Mouse (Mus musculus): ENCODE data around the gene Gm21973.

Gene Gm21973

DNA sequence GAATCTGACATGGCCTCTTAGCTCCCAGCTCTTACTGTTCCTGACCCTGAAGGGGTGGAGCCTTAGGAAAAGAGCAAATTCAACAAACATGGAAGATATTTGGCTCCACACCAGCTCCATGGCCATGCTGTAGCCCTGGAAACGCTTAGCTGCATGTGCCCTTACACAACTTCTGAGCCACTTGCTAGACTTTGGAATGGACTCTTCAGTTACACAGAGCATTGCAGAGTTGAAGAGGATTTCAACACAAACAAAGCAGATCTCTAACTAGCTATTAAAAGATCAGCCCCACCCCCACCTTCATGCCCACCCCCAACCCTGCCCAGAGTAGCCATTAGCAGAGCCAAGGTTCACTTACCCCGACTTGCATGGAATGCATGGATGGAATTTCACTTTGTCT is 74.6 kb downstream of the Gm21973 start:
- DNase-seq (ENCODE audit: low read depth in 2 of 2, low spot score in 2 of 2), result no peak

- no peak for DNase-seq (ENCODE audit: low read depth in 2 of 2, low spot score in 2 of 2)
Observed at GRCm38 (mm10) chr15:10400415-10400814, 75.2 kb downstream of the Gm21973 start.

DNA sequence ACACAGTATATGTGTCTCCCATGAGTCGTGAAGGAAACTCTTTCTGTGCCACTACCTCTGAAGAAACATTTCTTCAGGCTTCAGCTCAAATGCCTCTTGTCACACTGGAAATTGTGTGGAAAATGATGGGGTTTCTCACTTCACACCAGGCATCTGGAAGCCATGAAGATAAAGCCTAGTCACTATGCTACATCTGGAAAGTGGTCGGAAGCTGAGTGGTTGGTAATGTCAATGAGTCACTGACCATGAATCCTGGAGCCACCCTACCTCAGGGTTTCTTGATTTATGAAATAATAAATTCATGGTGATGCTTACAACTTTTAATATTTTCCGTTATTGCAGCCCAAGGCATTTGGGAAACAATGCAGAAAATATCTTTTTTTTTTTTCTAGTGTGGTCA is 84.7 kb downstream of the Gm21973 start:
- no peak for DNase-seq (ENCODE audit: low read depth in 2 of 2, low spot score in 2 of 2)

DNA sequence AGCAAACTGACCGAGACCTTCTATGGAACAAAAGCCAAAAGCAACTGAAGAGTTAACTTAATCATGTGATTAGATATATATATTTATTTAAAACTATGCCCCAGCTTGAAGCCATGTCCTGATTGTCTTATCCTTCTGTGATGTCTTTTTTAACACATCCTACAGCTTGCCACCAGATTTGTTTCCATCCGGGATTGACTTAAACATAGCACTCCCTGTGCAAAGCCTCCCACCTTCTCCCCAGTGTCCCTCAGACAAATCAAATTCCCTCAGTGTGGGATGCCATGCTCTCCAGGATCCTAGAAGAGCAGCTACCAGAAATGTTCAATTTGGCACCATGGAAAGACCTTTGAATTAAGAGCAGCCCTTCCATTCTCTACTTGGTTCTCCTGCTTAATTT is 85.7 kb downstream of the Gm21973 start:
- no peak for DNase-seq (ENCODE audit: low read depth in 2 of 2, low spot score in 2 of 2)

- no peak for DNase-seq (ENCODE audit: low read depth in 2 of 2, low spot score in 2 of 2)
Observed at GRCm38 (mm10) chr15:10413656-10414055, 88.5 kb downstream of the Gm21973 start.

DNA sequence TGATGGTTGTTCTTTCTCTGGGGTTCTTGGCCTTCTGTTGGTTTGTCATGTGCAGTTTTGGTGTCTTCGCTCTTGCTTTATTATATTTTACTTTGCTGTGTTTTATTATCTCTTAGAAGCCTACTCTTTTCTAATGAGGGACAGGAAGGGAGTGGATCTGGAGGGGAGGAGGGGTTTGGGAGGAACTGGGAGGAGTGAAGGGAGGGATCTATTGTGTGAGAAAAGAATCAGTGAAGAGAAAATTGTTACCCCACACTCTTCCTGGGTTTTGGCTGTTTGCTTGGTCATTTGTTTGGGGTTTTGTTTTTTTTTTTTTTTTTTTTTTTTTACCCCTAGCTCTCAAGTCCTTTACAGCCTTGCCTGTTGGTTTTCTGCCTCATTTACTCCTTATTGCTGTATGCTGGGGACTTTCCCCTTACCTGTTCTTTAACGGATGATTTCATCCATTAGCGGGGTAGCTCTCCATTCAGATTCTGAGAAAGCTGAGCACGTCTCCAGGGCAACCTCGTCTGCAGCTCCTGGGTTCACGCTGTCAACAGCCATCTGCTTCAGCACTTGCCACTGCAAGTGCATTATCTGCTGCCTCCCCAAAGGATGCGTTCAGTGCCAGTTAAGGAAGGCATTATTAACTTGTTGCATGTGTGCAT is 96.1 kb downstream of the Gm21973 start:
- no peak for DNase-seq (ENCODE audit: low read depth in 2 of 2, low spot score in 2 of 2)

GRCm38 (mm10) chr15:10421785-10422144 is 96.6 kb downstream of the Gm21973 start:
- DNase-seq (ENCODE audit: low read depth in 2 of 2, low spot score in 2 of 2), result no peak
